Comparison of ENCODE assay signal across 8 mouse cellular contexts in the genomic region with DNA sequence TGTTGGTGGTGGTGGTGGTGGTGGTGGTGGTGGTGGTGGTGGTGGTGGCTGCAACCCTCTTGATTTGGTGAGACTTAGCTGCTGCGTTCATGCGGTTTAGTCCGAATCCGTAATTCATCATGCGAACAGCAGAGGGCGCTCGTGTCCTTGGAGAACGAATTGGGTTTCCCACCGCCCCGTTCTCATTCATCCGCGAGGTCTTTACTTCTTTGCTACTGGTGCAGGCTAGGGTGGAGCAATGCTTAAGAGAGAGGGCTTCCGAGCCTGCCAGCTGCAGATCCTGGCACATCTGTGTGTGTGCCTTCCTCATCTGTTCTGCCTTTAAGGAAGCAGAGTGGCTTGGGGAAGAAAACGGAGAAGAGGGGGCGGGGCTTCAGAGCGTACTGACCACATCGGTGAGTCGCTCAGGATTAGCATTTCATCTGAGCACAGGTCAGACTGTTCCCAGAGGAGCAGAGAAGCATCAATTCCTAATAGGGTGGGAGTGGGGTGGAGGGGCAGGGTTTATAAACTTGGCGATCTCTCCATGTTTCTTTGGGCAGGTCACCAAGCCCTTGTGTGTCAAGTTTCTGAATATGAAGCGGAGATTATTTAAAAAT.
DNase-seq lines count a peak whose midpoint lies in the region; ATAC-seq and TF ChIP-seq lines count a peak whose summit lies in the region.

No protein-coding gene starts in this region.

- H3K4me1 ChIP-seq in hindbrain, embryonic 16.5 days (ENCODE audit: control insufficient read depth, insufficient read depth, low read depth, low read length), result peaks cover 5% of the 10 kb centered on the region

- peak overlapping the region; percentile 53 for H3K9ac ChIP-seq in hindbrain, embryonic 16.5 days (ENCODE audit: low read depth, low read length)

- H3K36me3 ChIP-seq in hindbrain, embryonic 16.5 days (ENCODE audit: control insufficient read depth, insufficient read depth, low read length), result no peaks in the 10 kb centered on the region

- H3K27me3 ChIP-seq in Patski, result no peaks in the 10 kb centered on the region
- no peaks in the 10 kb centered on the region; the same call in 1 of the 2 replicates for H3K27me3 ChIP-seq in hindbrain, embryonic 16.5 days (replicated peaks; ENCODE audit: control insufficient read depth, insufficient read depth, low read length)

- CTCF ChIA-PET in Patski (lab: Charles Lee), result interaction anchor here (1.0 to 1.4 kb wide), 3 partner anchors 10 to 661 kb away, joined by 3 to 5 read pairs (median 3); no protein-coding TSS in a partner anchor

- peak; percentile 79 for ATAC-seq in Patski
- peak; percentile 86 for ATAC-seq in hindbrain, embryonic 16.5 days
- peak; percentile 54 for ATAC-seq in megakaryocyte, adult 5-6 weeks (ENCODE audit: poor library complexity, severe bottlenecking)

- TF ChIP-seq CTCF in Patski (IDR thresholded peaks at IDR 0.05), result peak; percentile 84

- 5% methylated on average over 20 of the region's 20 CpGs for WGBS in hindbrain, embryonic 16.5 days

- POLR2A ChIA-PET in Patski (lab: Charles Lee), result interaction anchor here (0.7 kb wide), 1 partner anchor 271 kb away, joined by 3 read pairs; no protein-coding TSS in a partner anchor

- peak overlapping the region; percentile 63 for H3K4me2 ChIP-seq in hindbrain, embryonic 16.5 days (ENCODE audit: low read length)

- H3K27ac ChIP-seq in hindbrain, embryonic 16.5 days (ENCODE audit: low read depth, low read length), result peak overlapping the region; percentile 51

- H3K9me3 ChIP-seq in hindbrain, embryonic 16.5 days (ENCODE audit: control insufficient read depth, low read length), result no peaks in the 10 kb centered on the region

- peak overlapping the region; percentile 39 for H3K4me3 ChIP-seq in hindbrain, embryonic 16.5 days (ENCODE audit: low read length)

- in situ Hi-C loops in Patski (cut with MboI; ENCODE audit: low pct_unique_long_range_greater_than_20kb), result loop anchor here (5.0 kb wide), 2 partner anchors 379 to 654 kb away; no protein-coding TSS in a partner anchor

- DNase-seq in Patski (ENCODE audit: low read depth, low spot score), result peak; percentile 13
- DNase-seq in cerebellum, adult 9-11 months, result peak; percentile 71
- DNase-seq in frontal cortex, postnatal 25 days (ENCODE audit: low spot score in 2 of 2), result peak; percentile 92 to 93
- DNase-seq in left cerebral cortex, adult 18-20 months (ENCODE audit: low spot score in 2 of 2), result peak; percentile 89 to 96
- DNase-seq in right cerebral cortex, postnatal 10 days (ENCODE audit: low spot score in 2 of 2), result peak; percentile 91 to 94
- peak; percentile 79 for DNase-seq in urinary bladder, postnatal 14 days (ENCODE audit: low spot score)

Comparison
In these comparisons a context has a peak if more than half of its experiments do, and no peak if none do; other contexts are left out.
1. Peak in every context shown above with its lines: DNase-seq, ATAC-seq, H3K4me3 ChIP-seq and H3K27ac ChIP-seq.
2. DNase-seq: peak in every context shown above with its lines; median percentile 92 in frontal cortex, postnatal 25 days; 92 in left cerebral cortex, adult 18-20 months; 92 in right cerebral cortex, postnatal 10 days; 79 in urinary bladder, postnatal 14 days; 71 in cerebellum, adult 9-11 months; 13 in Patski.